Mouse (Mus musculus) kidney, postnatal 14 days (tissue): ENCODE data around the gene Schip1.

ENCODE experiments used
- DNase-seq: peaks from one replicate; pipeline ENCODE4 v3.0.0; 2022; ENCODE audit warnings: mixed read lengths

The Schip1 gene

DNA sequence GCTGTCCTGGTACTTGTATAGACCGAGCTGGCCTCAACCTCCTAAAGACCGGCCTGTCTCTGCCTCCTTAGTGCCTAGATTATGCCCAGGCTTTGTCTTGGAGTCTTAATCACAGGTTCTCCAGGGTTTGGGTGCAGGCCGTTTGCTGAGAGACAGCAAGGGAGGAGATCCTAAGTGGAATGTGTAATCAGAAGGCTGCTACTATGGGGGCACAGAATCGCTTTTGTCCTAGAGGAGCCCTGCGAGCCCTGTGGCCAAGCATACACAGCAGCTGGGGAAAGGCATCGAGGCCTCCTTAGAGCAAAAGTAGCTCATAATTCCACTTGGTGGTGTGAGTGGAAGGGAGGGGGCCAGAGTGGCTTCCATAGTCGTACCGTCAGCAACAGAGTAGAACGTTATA is 419.4 kb downstream of the Schip1 start:
- no peak for DNase-seq

GRCm38 (mm10) chr3:68484561-68484960 is 420.0 kb downstream of the Schip1 start:
- DNase-seq: no peak

DNA sequence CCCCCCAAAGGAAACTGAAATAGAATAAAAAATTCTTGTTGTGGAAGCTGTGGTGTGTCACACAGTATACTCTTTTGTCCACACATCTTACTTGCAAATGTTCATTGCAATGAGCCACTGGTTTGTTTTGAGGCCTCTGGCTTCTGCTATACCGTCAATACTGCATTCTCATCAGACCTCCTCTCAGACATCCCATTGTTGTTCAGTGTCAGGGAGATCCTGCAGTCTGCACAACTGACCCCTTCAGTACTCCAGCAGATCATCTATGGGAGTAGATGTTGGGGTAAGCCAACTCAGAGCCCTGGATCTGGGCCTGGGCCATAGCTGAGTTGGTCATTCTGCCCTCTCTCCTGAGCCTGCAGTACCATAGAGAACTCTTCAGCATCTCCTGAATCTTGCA is 423.0 kb downstream of the Schip1 start:
- no peak for DNase-seq

- no peak for DNase-seq
These were observed 423.7 kb downstream of the Schip1 start for GRCm38 (mm10) chr3:68488316-68488715.

DNA sequence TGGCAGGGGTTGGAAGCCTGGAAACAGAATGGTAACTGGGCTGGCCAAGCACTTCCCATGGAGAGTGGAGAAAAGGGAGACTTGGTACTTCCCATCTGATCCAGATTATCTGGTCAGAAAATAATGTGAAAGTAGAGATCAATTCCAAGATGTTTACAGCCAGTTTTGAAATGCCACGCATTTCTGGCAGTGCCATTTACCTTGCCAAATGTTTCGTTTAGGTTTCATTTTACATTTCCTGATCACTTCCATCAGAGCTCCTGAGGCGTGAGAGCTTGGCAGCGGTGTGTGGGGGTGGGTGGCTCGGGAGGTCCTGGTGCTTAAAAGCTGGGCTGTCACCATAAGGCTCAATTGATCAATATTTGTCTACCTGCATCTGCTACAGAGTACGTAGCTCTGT is 426.9 kb downstream of the Schip1 start:
- DNase-seq: no peak

DNA sequence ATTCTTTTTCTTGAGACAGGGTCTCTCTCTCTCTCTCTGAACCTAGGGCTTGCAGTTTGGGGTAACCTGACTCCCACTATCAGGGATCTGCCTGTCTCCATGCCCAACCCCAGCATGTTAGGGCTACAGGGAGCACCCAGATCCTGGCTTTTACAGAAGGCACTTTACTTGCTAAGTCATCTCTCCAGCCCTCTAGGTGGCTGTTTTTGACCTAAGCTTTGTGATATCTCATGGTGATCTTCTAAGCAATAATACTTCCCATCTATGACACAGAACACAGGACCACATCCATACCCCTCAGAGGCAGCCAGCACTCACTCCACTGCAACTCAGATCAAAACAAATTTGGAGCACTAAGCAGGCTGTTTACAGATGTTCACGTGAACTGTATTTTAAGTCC is 427.5 kb downstream of the Schip1 start:
- no peak for DNase-seq

GRCm38 (mm10) chr3:68492513-68492912 is 427.9 kb downstream of the Schip1 start:
- DNase-seq: peak; percentile 67

DNA sequence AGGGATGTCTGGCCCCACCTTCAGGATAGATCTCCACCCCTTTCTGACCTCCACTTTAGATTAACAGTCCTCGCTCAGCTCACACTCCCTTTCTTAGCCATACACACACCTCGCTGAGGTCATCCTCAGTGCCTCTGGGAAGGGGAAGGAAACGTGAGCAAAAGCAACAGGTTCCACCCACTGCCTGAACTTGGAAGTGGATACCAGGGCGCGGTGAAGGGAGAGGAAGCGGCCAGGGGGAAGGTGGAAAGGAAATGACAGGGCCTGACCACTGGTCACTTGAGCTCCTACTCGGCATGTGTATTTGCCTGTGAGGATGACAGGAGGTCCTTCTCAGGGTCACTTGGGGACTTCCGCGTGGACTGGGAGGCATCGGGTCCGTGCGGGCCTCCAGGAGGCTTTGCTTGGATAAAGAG is 428.6 kb downstream of the Schip1 start:
- DNase-seq: peak; percentile 82

- DNase-seq: peak; percentile 93
These were observed 429.1 kb downstream of the Schip1 start for GRCm38 (mm10) chr3:68493586-68494295.

GRCm38 (mm10) chr3:68494296-68495095 is 429.9 kb downstream of the Schip1 start:
- peak; percentile 49 for DNase-seq

GRCm38 (mm10) chr3:68495096-68495735 is 430.6 kb downstream of the Schip1 start:
- peak; percentile 71 for DNase-seq

DNA sequence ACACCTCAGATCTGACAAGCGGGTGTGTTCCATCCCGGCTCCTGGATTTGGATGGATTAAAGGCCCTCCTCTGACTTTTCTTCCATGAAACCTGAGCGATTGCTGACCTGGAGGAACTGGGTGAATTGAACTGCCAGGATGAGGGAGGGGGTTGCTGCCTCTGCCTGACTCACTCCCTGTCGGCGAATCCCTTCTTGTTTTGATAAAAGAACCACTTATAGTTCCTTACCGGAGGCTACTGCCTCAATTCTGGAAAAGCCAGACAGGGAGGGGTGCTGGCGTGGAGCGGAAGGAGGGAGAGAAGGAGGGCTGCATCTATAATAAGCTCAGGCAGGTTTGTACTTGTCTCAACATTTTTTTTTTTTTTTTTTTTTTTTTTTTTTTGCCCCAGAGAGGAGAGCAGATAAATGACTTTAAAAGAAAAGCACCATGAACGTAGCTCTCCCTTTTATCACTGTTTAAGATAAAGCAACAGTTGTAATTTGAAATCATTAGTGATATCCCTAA is 431.2 kb downstream of the Schip1 start:
- peak; percentile 32 for DNase-seq

- no peak for DNase-seq
These were observed 431.9 kb downstream of the Schip1 start for GRCm38 (mm10) chr3:68496513-68496912.

DNA sequence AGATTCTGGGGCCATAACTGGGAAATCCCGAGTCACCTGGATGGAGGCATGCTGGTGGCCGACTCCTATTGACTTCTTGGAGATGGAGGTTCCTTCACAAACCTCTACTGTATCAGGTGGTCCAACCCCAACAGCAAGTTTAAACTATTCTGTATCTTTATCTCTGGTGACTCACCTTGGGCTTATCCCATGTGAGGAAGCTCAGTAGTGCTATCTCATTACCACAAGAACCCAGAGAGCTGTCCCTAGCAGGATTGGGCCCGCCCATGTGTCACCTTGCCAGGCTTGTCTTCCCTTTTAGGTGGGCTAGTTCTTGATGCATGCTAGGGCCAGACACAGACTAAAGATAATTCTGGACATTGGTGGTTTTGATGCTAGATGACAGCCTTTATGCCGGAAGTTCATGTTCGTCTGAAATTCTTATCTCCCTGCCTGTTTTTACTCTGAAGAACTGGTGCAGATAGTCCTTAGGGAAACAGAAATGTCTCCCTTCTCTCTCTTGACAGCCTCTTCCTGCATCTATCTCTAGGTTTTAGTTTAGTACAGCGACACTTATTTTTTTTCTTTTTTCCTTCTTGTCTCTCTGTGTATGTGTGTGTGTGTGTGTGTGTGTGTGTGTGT is 435.0 kb downstream of the Schip1 start:
- DNase-seq: no peak

GRCm38 (mm10) chr3:68504838-68505237 is 440.2 kb downstream of the Schip1 start:
- no peak for DNase-seq

DNA sequence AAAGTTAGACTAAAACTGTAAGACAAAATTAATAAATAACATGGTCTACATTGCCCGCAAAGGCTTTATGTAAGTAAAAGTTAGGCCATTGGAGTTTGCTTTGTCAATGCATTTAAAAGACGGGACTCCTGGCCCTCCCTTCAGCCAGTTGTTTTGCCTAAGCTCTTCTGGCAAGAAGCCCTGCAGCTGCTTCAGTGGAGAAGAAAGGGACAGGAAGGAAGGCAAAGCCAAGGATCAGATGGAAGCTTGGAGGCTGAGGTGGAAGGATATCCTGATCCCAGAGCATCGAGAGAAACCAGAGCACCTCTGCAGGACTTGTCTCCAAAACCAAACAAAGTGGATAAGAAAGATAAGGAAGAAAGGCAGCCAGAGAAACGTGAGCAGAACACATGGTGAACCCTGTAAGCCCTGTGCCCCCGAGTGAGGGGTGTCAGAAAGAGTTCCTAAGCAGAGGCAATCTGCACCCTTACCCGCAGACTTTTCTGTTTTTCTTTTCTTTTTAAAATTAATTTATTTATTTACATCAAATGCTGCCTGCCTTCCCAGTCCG is 442.2 kb downstream of the Schip1 start:
- peak; percentile 62 for DNase-seq

- DNase-seq: peak; percentile 78
These were observed 444.0 kb downstream of the Schip1 start for GRCm38 (mm10) chr3:68508629-68509028.

- DNase-seq: no peak
These were observed 446.3 kb downstream of the Schip1 start for GRCm38 (mm10) chr3:68510872-68511271.

GRCm38 (mm10) chr3:68511744-68512143 is 447.1 kb downstream of the Schip1 start:
- peak; percentile 41 for DNase-seq

DNA sequence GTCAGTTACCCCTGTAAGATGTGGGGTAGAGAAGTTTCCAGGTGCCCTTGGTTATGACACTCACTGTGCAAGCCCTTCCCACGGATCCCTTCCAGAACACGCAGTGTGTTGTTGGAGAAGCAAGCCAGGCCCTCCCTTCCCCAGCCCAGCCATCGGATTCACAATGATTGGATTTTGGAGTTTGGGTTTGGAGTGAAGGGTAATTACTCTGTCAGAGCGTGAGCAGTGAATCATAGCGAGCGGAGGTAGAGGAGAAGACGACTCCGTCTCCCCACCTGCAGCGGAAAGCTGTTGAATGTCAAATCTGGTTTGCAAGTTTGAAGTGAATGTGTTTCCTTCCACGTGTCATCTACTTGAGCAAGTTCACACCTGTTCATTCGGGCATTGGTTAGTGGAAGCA is 447.7 kb downstream of the Schip1 start:
- DNase-seq: no peak

DNA sequence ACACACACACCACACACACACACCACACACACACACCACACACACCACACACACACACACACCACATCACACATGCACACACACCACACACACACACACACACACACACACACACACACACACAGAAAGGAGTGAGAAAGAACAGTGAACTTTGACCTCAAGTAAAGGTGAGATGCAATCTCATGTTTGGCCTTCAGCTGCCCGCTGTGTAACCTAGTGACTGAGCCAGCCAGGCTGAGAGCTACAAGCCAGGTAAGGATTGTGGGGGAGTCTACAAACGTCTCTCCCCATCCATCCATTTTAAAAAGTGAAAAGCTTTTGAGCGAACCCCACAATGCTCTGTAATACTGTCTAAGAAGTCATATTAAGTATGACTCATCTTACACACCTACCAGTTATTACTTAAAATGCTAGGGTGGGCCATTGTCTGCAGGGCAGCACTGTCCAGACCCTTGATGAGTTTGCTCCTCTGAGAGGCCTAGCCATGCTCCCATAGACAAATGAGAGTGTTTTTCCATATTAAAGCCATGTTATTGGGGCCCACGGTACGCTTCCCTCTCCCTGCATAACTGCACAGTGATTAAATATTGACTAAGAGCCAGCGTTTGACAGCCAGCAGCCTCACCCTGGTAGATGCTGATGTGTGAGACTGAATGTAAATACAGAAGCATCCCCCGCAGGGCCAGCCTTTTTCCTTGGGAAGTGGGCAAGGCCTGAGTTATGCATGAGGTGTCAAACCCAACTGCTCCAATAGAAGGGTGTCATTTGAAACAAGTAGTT is 448.9 kb downstream of the Schip1 start:
- DNase-seq: peak; percentile 52

GRCm38 (mm10) chr3:68514120-68514497 is 449.5 kb downstream of the Schip1 start:
- DNase-seq: no peak
